Mouse (Mus musculus) retina, adult 2 months (tissue): ENCODE results near the gene Map2k1.
"Not testable (repeated sequence)": the region's sequence is repeated elsewhere in the genome, so short reads cannot be mapped to it uniquely, and the experiment has no call there.

ENCODE experiments used
- DNase-seq: peaks from one replicate; pipeline ENCODE4 v3.0.0-alpha.2; 2012; ENCODE audit warnings: low read depth, low spot score

Gene Map2k1

DNA sequence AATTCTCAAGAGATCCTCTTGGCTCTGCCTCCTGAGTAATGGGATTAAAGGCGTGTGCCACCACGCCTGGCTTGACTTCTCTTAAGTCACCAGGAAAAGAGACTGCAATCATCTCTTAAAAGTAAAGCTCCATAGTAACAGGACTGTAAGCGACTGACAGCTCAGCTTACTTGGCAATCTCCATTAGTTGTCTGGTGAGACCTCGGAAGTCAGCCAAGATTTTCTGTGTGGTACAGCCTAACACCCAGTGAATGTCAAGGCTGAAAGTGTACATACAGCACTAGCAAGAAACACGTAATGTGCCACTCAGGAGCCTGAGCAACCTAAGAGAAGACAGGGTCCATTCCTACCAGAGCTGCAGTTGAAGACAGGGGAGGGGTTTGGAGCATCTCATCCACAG lies 93.0 kb downstream of the Map2k1 start:
- DNase-seq, result no peak

DNA sequence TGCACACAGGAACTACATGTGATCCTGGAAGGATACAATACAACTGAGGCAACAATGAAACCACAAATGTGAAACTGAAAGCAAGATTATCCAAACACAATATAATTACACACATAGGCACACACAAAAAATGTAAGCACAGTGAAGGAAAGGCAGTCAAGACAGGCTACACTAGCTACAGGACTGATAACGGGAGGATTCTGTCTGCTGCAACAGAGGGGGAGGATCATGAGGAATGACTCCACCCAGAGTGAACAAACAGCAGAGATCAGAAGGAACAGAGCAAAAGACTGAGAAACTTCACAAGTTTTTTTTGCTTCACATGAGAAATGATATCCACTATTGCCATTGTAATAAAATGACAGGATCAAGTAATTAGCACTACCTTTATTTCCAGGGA lies 96.8 kb downstream of the Map2k1 start:
- no peak for DNase-seq

DNA sequence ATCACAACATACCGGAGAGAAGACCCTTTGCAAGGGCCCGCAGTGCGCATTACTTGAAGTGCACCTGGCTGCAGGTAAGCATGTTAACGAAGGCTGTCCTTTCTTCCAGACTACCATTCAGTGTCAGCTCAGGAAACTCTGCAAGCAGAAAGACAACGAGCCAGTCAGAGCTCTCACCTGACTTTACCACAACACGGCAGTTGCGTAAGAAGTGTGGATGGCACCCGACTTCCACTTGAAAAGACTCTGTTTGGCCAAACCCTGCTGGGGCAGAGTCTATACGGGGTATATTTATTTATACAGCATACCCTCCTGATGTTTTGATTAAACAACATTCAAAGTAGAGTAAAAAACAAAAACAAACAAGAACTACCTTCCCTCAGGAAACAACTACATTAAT lies 113.6 kb downstream of the Map2k1 start:
- DNase-seq, result no peak

DNA sequence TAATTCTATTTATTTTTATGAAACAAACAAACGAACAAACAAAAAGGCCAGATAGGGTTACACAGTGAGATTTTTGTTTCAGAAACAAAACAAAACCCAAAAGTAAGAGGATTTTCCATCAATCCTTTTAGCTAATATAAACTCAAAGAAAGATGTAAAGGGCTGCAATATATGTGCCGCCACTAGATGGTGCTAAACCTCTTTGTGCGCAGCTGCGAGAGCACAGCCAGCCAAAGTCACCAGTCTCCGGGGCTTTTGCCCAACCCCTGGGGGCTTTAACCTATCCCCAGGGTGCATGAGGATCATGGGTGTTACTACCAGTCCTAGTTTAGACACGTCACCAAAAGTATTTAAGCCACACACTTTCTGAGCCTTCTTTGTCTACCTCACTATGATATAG lies 114.5 kb downstream of the Map2k1 start:
- DNase-seq, result not testable (repeated sequence)
